Mouse (Mus musculus): Measurements from ENCODE around the gene Olfr1197. TPM values are rescaled to one million over a fixed set of nuclear protein-coding genes. Genes with fewer than 3 reads are reported as not detected.

Gene Olfr1197
- not detected in 2 replicates for polyA plus RNA-seq (2012; ENCODE audit: insufficient read depth, insufficient read length, missing spikeins)

DNA sequence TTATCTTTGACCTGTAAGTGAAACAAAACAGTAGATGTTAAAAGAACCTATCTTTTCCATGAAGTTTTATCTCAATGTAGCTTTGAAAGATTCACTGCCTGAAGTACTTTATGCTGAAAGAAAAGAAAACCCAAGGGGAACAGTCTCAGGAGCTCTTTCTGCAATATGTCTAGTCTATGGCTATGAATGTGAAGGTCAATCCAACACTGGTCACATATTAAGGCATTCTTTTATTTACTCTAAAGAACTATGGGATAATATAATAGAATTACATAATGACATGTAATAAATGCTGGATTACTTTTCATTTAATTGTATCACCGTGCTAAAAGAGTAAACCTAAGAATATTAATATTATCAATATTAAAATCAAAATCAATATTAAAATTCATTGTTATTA is at the start of gene Olfr1197:
Olfr1197 (minus strand) TSS at position 101 of the 400 bp plus-strand sequence.
- H3K4me1 ChIP-seq (ENCODE audit: control insufficient read depth, insufficient read depth, insufficient read length, low read length): no peaks in the 10 kb centered on the region
- no peak within 1 kb of the TSS for H3K4me3 ChIP-seq (ENCODE audit: insufficient read depth, low read depth, low read length)
- H3K27ac ChIP-seq (replicated peaks; ENCODE audit: low read depth, low read length): no peak within 1 kb of the TSS

DNA sequence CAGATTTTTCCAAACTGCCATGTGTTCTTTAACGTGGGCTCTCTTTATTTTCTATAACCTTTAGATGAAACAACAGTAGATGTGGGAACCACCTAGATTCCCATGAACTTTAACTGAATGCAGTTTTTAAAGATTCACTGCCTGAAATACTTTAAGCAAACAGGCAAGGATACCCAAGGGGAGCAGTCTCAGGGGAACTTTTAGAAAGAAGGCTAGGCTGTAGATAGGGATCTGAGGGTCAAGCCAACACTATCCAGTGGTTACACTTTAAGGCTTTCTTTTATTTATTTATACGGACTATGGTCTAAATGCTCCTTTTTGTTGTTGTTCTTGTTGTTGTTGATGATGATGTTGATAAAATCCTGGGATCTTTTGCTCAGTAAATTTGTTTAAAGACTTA is 38.2 kb upstream of the Olfr1197 start, which contains the start of gene Olfr1200:
Olfr1200 (minus strand) TSS at position 101 of the 400 bp plus-strand sequence.
- H3K27ac ChIP-seq (replicated peaks; ENCODE audit: low read depth, low read length): no peak within 1 kb of the TSS
- no peak within 1 kb of the TSS for H3K4me3 ChIP-seq (ENCODE audit: insufficient read depth, low read depth, low read length)
- H3K4me1 ChIP-seq (ENCODE audit: control insufficient read depth, insufficient read depth, insufficient read length, low read length): no peaks in the 10 kb centered on the region

DNA sequence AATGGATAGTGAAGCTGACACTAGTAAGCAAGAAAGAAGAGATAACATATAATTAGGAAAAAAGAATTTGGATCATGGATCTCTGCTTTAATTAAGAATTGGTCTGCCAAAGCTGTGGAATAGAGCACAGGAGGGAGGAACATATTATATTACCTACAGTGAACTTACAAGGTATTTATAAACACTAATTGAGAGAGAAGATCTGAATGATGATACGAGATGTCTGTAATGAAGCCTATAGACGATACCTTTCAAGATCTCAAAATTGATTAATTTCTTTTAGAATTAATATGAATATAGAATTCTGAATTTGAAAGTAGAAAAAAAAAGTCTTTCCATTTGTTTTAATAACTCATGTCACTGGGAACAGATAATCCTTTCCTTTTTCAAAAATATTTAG is 28.2 kb upstream of the Olfr1197 start, which contains the start of gene Olfr1199:
Olfr1199 (minus strand) TSS at position 101 of the 400 bp plus-strand sequence.
- Histone ChIP-seq H3K27ac (replicated peaks; ENCODE audit: low read depth, low read length) (no peak within 1 kb of the TSS), H3K4me3 (ENCODE audit: insufficient read depth, low read depth, low read length) (no peak within 1 kb of the TSS), H3K4me1 (ENCODE audit: control insufficient read depth, insufficient read depth, insufficient read length, low read length) (no peaks in the 10 kb centered on the region)

DNA sequence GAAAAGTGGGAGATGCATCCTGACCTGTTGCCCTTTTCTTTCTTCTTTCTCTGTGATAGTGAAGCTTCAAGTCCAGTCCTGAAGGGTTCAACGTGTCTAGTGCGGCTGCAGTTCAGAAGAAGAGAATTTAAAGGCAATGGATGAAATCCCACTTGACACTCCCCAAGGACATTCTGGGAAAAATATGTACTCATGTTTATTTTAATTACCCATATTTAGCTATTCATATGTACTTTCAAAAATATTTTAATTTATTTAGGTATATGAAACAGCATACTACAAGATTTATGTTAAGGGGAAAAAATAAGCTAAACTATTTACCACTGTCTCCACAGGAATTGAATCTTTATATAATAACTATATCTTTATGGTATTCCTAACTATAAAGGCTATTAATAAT is 19.1 kb upstream of the Olfr1197 start, which contains the start of gene Olfr1198:
Olfr1198 (minus strand) TSS at position 101 of the 400 bp plus-strand sequence.
- Histone ChIP-seq H3K4me3 (ENCODE audit: insufficient read depth, low read depth, low read length) (no peak within 1 kb of the TSS), H3K27ac (replicated peaks; ENCODE audit: low read depth, low read length) (no peak within 1 kb of the TSS), H3K4me1 (ENCODE audit: control insufficient read depth, insufficient read depth, insufficient read length, low read length) (no peaks in the 10 kb centered on the region)

DNA sequence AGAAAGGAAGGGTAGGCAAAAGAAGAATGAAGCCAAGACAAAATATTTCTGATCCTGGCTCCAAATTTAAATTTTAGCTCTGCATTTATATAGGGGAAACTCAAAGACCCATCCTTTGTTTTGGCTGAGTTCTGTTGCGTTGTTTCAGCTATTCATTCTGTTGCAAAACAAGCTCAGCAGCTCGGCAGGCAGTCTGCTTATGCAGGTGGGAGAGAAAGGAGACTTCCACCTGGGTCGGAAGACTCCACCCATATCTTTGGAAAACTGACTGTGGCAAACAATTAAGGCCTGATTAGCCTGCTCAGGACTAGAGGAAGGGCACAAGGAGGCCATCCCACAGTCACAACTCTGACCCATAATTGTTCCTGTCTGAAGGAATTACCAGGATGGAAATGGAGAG is 11.2 kb upstream of the Olfr1197 start:
- Histone ChIP-seq H3K4me3 (ENCODE audit: insufficient read depth, low read depth, low read length) (no peak overlapping the region), H3K27ac (replicated peaks; ENCODE audit: low read depth, low read length) (no peak overlapping the region), H3K4me1 (ENCODE audit: control insufficient read depth, insufficient read depth, insufficient read length, low read length) (no peaks in the 10 kb centered on the region)

DNA sequence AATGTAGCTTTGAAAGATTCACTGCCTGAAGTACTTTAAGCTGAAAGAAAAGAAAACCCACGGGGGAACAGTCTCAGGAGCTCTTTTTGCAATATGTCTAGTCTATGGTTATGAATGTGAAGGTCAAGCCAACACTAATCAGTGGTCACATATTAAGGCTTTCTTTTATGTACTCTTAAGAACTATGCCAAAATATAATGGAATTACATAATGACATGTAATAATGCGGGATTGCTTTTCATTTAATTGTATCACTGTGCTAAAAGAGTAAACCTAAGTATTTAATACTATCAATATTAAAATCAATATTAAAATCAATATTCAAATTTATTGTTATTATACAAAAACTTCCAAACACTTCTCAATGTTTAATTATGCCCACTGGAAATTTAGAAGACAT is 27.7 kb downstream of the Olfr1197 start, which contains the start of gene Olfr1196:
Olfr1196 (minus strand) TSS at position 101 of the 400 bp plus-strand sequence.
- Histone ChIP-seq H3K4me1 (ENCODE audit: control insufficient read depth, insufficient read depth, insufficient read length, low read length) (no peaks in the 10 kb centered on the region), H3K27ac (replicated peaks; ENCODE audit: low read depth, low read length) (no peak within 1 kb of the TSS), H3K4me3 (ENCODE audit: insufficient read depth, low read depth, low read length) (no peak within 1 kb of the TSS)

DNA sequence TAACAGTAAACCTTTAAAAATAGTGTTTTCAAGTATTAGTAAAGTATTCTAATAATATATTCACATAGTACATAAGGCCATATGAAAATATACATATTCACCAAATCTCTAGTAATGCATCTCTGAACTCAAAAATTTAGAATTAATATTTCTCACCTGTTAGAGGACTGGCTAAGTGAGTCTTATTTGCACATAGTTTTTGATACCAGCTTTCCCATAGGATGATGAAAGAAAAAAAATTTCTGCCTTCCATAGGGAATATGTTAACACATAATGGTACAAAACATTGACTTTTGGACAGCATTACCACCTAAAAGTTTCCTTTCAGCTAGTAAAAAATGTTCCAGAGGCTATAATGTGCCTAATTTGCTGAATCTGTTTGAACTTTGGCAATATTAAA is 43.1 kb downstream of the Olfr1197 start, which contains the start of gene Olfr1195:
Olfr1195 (minus strand) TSS at position 101 of the 400 bp plus-strand sequence.
- Histone ChIP-seq H3K4me3 (ENCODE audit: insufficient read depth, low read depth, low read length) (no peak within 1 kb of the TSS), H3K27ac (replicated peaks; ENCODE audit: low read depth, low read length) (no peak within 1 kb of the TSS), H3K4me1 (ENCODE audit: control insufficient read depth, insufficient read depth, insufficient read length, low read length) (no peaks in the 10 kb centered on the region)

Other genes with a start within 250 kb of the Olfr1197 start
- gene Olfr1184, start 248.8 kb downstream of the Olfr1197 start, polyA plus RNA-seq (2012; ENCODE audit: insufficient read depth, insufficient read length, missing spikeins): not detected in 2 replicates
- not detected in 2 replicates for gene Olfr1185-ps1, start 239.0 kb downstream of the Olfr1197 start, polyA plus RNA-seq (2012; ENCODE audit: insufficient read depth, insufficient read length, missing spikeins)
- not detected in 2 replicates for gene Olfr1186, start 213.8 kb downstream of the Olfr1197 start, polyA plus RNA-seq (2012; ENCODE audit: insufficient read depth, insufficient read length, missing spikeins)
- not detected in 2 replicates for gene Olfr1188, start 175.4 kb downstream of the Olfr1197 start, polyA plus RNA-seq (2012; ENCODE audit: insufficient read depth, insufficient read length, missing spikeins)
- gene Olfr1189, start 145.9 kb downstream of the Olfr1197 start, polyA plus RNA-seq (2012; ENCODE audit: insufficient read depth, insufficient read length, missing spikeins): not detected in 2 replicates
- not detected in 2 replicates for gene Olfr1191-ps1, start 91.8 kb downstream of the Olfr1197 start, polyA plus RNA-seq (2012; ENCODE audit: insufficient read depth, insufficient read length, missing spikeins)
- not detected in 2 replicates for gene Olfr1192-ps1, start 83.9 kb downstream of the Olfr1197 start, polyA plus RNA-seq (2012; ENCODE audit: insufficient read depth, insufficient read length, missing spikeins)
- gene Olfr1193, start 56.7 kb downstream of the Olfr1197 start, polyA plus RNA-seq (2012; ENCODE audit: insufficient read depth, insufficient read length, missing spikeins): not detected in 2 replicates
- gene Olfr1195, start 43.2 kb downstream of the Olfr1197 start, polyA plus RNA-seq (2012; ENCODE audit: insufficient read depth, insufficient read length, missing spikeins): not detected in 2 replicates
- not detected in 2 replicates for gene Olfr1196, start 27.8 kb downstream of the Olfr1197 start, polyA plus RNA-seq (2012; ENCODE audit: insufficient read depth, insufficient read length, missing spikeins)
- not detected in 2 replicates for gene Olfr1198, start 19.0 kb upstream of the Olfr1197 start, polyA plus RNA-seq (2012; ENCODE audit: insufficient read depth, insufficient read length, missing spikeins)
- not detected in 2 replicates for gene Olfr1199, start 28.1 kb upstream of the Olfr1197 start, polyA plus RNA-seq (2012; ENCODE audit: insufficient read depth, insufficient read length, missing spikeins)
- gene Olfr1200, start 38.1 kb upstream of the Olfr1197 start, polyA plus RNA-seq (2012; ENCODE audit: insufficient read depth, insufficient read length, missing spikeins): not detected in 2 replicates
- not detected in 2 replicates for gene Olfr1201, start 60.7 kb upstream of the Olfr1197 start, polyA plus RNA-seq (2012; ENCODE audit: insufficient read depth, insufficient read length, missing spikeins)
- gene Olfr1202, start 82.1 kb upstream of the Olfr1197 start, polyA plus RNA-seq (2012; ENCODE audit: insufficient read depth, insufficient read length, missing spikeins): not detected in 2 replicates
- gene Olfr1205, start 97.4 kb upstream of the Olfr1197 start, polyA plus RNA-seq (2012; ENCODE audit: insufficient read depth, insufficient read length, missing spikeins): not detected in 2 replicates
- not detected in 2 replicates for gene Olfr1204, start 116.9 kb upstream of the Olfr1197 start, polyA plus RNA-seq (2012; ENCODE audit: insufficient read depth, insufficient read length, missing spikeins)
- not detected in 2 replicates for gene Olfr1206, start 130.9 kb upstream of the Olfr1197 start, polyA plus RNA-seq (2012; ENCODE audit: insufficient read depth, insufficient read length, missing spikeins)
- gene Olfr1208, start 169.9 kb upstream of the Olfr1197 start, polyA plus RNA-seq (2012; ENCODE audit: insufficient read depth, insufficient read length, missing spikeins): not detected in 2 replicates
- gene Olfr1209, start 182.8 kb upstream of the Olfr1197 start, polyA plus RNA-seq (2012; ENCODE audit: insufficient read depth, insufficient read length, missing spikeins): not detected in 2 replicates
- not detected in 2 replicates for gene Olfr1211, start 205.7 kb upstream of the Olfr1197 start, polyA plus RNA-seq (2012; ENCODE audit: insufficient read depth, insufficient read length, missing spikeins)
- gene Olfr1212, start 221.6 kb upstream of the Olfr1197 start, polyA plus RNA-seq (2012; ENCODE audit: insufficient read depth, insufficient read length, missing spikeins): not detected in 2 replicates
- gene Gm13762, start 247.9 kb upstream of the Olfr1197 start, polyA plus RNA-seq (2012; ENCODE audit: insufficient read depth, insufficient read length, missing spikeins): not detected in 2 replicates